Mouse (Mus musculus): ENCODE results near the gene Ugt2b1. TPM values are rescaled to one million over a fixed set of nuclear protein-coding genes. Genes with fewer than 3 reads are reported as not detected.
A peak's percentile ranks its signal among the peaks of the same experiment; 100 is the strongest.
"Not testable (repeated sequence)": the region's sequence is repeated elsewhere in the genome, so short reads cannot be mapped to it uniquely, and the experiment has no call there.

The Ugt2b1 gene
- not detected for total RNA-seq (2021)

DNA sequence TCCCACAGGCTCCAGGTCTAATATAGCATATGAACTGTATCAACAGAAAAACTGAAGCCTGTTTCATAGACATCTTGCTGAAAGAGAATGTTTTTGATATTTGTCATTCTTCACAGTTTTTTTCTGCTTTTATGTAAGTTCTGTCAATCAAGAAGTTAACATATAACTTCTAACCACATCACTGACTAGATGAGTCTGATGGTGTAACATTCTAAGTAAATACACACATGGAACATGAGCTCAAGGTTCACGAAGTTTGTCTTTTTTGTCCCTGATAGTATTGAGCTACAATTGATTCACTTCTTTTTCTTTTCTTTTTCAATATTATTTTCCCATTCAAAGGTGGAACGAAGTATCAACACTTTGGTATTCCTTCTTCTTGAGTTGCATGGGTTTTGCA, at the start of gene Ugt2b1:
TSS of gene Ugt2b1 (minus strand) at position 105 of the 400 bp plus-strand sequence.
- intact Hi-C loops (cut with DNase I) = no loop called here

DNA sequence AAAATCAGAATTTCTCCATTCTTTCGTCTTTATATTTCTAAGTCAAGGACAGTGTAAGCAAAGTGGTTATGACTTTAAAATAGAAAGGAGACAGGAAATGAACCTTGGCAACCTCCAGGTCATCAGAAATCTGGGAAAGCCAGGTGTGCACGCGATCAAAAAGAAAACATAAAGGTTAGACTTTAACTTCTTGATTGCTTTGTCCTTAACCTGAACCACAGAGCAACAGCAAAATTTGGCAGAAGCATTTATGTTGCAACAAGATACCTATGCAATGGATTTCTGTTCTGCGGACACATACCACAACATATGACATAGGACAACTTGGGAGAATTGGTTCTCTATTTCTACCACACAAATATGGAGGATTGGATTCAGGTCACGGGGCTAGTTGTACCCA, 40.9 kb upstream of the Ugt2b1 start:
- intact Hi-C loops (cut with DNase I); DNase-seq: not testable (repeated sequence)

More for the DNA sequence above, at the start of gene Ugt2b1:
- DNase-seq = no peak

GRCm38 (mm10) chr5:86962849-86963248, 36.5 kb upstream of the Ugt2b1 start:
- intact Hi-C loops (cut with DNase I); DNase-seq: not testable (repeated sequence)

GRCm38 (mm10) chr5:86961587-86962358, 35.4 kb upstream of the Ugt2b1 start:
- no peak for DNase-seq
- intact Hi-C loops (cut with DNase I) = no loop called here

DNA sequence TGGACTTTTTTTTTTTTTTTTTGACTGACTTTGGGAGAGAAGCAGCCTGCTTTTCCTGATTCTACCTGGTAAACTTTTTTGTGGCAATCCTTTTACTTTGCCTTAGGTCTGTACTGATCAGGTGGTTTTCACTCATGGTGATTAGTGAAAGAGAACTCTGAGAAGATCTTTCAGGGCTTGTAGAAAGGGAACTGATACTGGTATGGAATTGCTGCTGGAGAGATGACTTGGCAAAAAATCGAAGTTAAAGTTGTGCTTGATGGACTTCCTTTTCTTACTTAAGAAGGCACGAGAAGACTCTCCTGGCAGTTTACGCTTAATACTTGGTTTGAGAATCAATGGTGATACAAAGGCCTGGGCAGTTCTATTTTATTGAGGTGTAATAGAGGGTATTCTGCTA, 34.2 kb upstream of the Ugt2b1 start:
- intact Hi-C loops (cut with DNase I) = no loop called here
- DNase-seq = no peak

GRCm38 (mm10) chr5:86942111-86942510, 15.8 kb upstream of the Ugt2b1 start:
- no peak for DNase-seq
- intact Hi-C loops (cut with DNase I) = no loop called here

DNA sequence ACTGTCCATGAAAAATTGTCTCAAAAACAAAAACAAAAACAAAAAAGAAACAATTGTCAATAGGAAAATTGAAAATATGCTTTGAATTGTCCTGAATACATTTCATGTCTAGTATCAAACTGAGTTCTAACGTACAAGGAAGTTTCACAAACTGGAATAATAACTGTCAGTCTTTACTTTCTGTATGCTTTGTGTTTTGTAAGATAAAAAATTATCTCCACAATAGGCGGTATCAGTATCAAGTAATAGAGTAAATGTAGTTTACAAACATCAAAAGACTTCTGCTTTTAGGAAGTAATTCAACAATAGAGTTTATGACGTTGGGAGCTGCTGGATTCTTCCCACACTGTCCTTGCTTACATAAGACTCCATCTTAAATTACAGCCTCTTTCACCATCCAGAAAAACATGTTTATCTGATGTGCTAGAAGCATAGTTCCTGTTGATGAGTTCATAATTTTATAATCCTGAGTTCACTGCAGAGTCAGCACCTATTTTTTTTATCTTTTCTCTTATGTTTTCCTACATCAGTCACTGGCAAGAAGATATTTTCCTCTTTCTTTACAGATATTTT, 5.6 kb downstream of the Ugt2b1 start:
- intact Hi-C loops (cut with DNase I) = no loop called here

GRCm38 (mm10) chr5:86911357-86912099, 14.8 kb downstream of the Ugt2b1 start:
- intact Hi-C loops (cut with DNase I) = no loop called here
- no peak for DNase-seq

More for the DNA sequence above, 5.6 kb downstream of the Ugt2b1 start:
- DNase-seq = no peak

GRCm38 (mm10) chr5:86910770-86911169, 15.6 kb downstream of the Ugt2b1 start:
- intact Hi-C loops (cut with DNase I) = no loop called here
- no peak for DNase-seq

DNA sequence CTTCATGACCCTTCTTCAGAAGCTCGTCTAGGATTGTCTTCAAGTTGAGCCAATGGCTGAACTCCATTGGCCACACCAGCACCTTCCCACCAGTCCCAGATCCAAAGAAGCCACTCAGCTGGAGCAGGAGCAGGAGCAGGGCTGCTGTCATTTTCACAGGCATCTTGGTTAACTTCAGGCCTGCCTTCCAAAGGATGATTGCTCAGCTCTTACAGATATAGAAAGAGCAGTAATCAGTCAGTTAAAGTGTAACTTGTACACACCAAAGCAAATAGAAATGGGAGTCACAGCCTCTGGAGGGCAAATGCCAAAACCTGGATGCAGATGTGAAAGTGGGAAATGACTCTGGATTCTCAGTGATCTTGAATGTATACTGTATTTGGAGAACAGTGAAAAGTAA, 19.6 kb downstream of the Ugt2b1 start, which contains the start of gene Ugt2b34:
TSS of gene Ugt2b34 (minus strand) at position 180 of the 400 bp plus-strand sequence.
- intact Hi-C loops (cut with DNase I) = no loop called here
- no peak for DNase-seq

- intact Hi-C loops (cut with DNase I) = loop anchor here (10.0 kb wide), 1 partner anchor 255 kb away; the partner anchor contains the start of gene Ugt2b5
Measured at GRCm38 (mm10) chr5:86889933-86890332, 36.4 kb downstream of the Ugt2b1 start.

DNA sequence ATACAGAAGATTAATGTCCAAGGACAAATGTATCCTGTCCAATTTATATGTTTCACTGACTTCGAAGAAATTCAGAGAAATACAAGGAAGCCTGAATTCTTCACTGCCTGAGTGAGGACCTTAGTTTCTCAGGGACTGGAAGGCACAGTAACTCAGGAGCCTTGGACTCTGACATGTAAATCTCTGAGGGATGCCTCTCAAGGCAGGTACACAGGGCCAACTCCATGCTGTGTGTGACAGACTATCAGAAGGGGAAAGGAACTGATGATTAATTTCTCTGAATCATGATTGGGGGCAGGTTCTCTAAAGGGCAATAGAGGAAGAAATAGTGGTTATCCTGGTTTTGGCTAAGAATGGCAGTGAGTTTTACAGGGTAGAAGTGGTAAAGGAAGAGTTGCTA, 37.9 kb downstream of the Ugt2b1 start:
- intact Hi-C loops (cut with DNase I) = loop anchor here (10.0 kb wide), 1 partner anchor 256 kb away; the partner anchor contains the start of gene Ugt2b5

More at GRCm38 (mm10) chr5:86889933-86890332, 36.4 kb downstream of the Ugt2b1 start:
- DNase-seq = no peak

DNA sequence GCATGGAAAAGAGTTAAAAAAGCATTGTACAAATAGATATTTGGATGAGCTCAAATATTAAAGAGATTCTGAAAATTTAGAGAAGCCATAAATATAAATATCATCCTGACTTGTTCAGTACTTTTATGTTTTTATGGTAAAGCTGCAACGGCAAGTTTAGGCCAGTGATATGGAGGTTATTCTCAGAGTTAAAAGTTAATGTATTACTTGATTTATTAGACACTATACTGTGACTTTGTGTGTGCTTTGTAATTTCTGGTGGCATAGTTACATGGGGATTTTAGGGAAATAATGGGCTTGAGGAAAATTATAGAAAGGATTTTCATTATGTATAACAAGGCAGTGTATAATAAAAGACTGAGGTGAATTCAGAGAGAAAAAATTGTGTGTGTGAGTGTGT, 39.2 kb downstream of the Ugt2b1 start:
- intact Hi-C loops (cut with DNase I) = loop anchor here (10.0 kb wide), 1 partner anchor 258 kb away; the partner anchor contains the start of gene Ugt2b5
- DNase-seq = no peak

More for the DNA sequence above, 37.9 kb downstream of the Ugt2b1 start:
- no peak for DNase-seq

DNA sequence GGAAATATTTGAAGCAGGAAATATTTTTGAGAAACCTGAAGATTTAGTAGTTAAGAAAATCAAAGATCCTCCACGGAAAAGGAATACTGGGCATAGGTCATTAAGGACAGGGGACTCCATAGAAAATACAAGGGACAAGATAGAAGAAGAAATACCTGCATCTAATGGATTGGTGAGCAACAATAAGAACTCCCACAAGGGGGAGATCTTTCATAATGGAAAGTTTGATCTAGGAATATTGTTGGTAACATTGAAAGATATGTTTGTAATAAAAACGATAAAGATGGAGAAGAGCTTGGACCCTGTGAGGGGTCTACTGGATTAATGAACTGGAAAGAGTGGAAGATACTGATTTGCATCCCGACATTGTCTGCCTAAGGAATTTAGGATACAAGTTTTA, 39.7 kb downstream of the Ugt2b1 start:
- intact Hi-C loops (cut with DNase I) = loop anchor here (10.0 kb wide), 1 partner anchor 258 kb away; the partner anchor contains the start of gene Ugt2b5
- DNase-seq = no peak

GRCm38 (mm10) chr5:86871877-86872276, 54.5 kb downstream of the Ugt2b1 start:
- DNase-seq = peak; percentile 48
- intact Hi-C loops (cut with DNase I) = no loop called here

Other genes with a start within 250 kb of the Ugt2b1 start
- not detected for gene Tmprss11e, start 180.7 kb downstream of the Ugt2b1 start, total RNA-seq (2021)
- 10 to 100 TPM; 57.9 to 59.5 TPM for gene Ythdc1, start 122.3 kb downstream of the Ugt2b1 start, total RNA-seq (2021)
- not detected for gene Ugt2b34, start 19.6 kb downstream of the Ugt2b1 start, total RNA-seq (2021)
- not detected for gene Ugt2b35, start 74.3 kb upstream of the Ugt2b1 start, total RNA-seq (2021)
- gene Ugt2b36, start 166.0 kb upstream of the Ugt2b1 start, total RNA-seq (2021) = not detected
- gene Ugt2b5, start 213.8 kb upstream of the Ugt2b1 start, total RNA-seq (2021) = not detected

Data from left cerebral cortex, postnatal 4 days (tissue).